In genomic region chr6:108663241-108664194, GRCm38 (mm10) we compare ENCODE assay signal across 9 mouse cellular contexts. TPM values are rescaled to one million over a fixed set of nuclear protein-coding genes. Genes with fewer than 3 reads are reported as not detected.
DNase-seq lines count a peak whose midpoint lies in the region; ATAC-seq and TF ChIP-seq lines count a peak whose summit lies in the region.
"Had no signal": no experiment of that assay in that cellular context is flagged by ENCODE, and none has a peak within 500 bp of the region (broad histone marks: within the 10 kb centered on the region; RNA-seq: fewer than 3 reads in every experiment).

No protein-coding gene starts in this region.

- no peak overlapping the region for H3K9ac ChIP-seq in forebrain, embryonic 15.5 days (replicated peaks)
- no peak overlapping the region for H3K9ac ChIP-seq in forebrain, embryonic 12.5 days
- H3K9ac ChIP-seq in lung, embryonic 14.5 days = no peak overlapping the region
- H3K9ac ChIP-seq in neural tube, embryonic 15.5 days (replicated peaks) = no peak overlapping the region; the same call in 1 of the 2 replicates
- H3K9ac ChIP-seq: lung, embryonic 15.5 days had no signal

- ATAC-seq in forebrain, embryonic 15.5 days (replicated peaks) = no peak
- ATAC-seq in forebrain, embryonic 12.5 days (ENCODE audit: low FRiP score) = no peak
- ATAC-seq in lung, embryonic 14.5 days (ENCODE audit: insufficient read depth) = no peak
- ATAC-seq in neural tube, embryonic 15.5 days (ENCODE audit: low FRiP score) = no peak

- no peaks in the 10 kb centered on the region for H3K36me3 ChIP-seq in forebrain, embryonic 15.5 days
- H3K36me3 ChIP-seq in forebrain, embryonic 12.5 days (replicated peaks) = peaks cover 7% of the 10 kb centered on the region; the same call in 1 of the 2 replicates
- peaks cover 15% of the 10 kb centered on the region for H3K36me3 ChIP-seq in lung, embryonic 14.5 days (ENCODE audit: insufficient read depth)
- H3K36me3 ChIP-seq in neural tube, embryonic 15.5 days = no peaks in the 10 kb centered on the region

- no peaks in the 10 kb centered on the region for H3K9me3 ChIP-seq in forebrain, embryonic 15.5 days
- H3K9me3 ChIP-seq in forebrain, embryonic 12.5 days = no peaks in the 10 kb centered on the region
- H3K9me3 ChIP-seq in lung, embryonic 14.5 days (ENCODE audit: low read depth, low read length) = no peaks in the 10 kb centered on the region
- H3K9me3 ChIP-seq in neural tube, embryonic 15.5 days (replicated peaks) = no peaks in the 10 kb centered on the region
- H3K9me3 ChIP-seq: lung, embryonic 15.5 days had no signal

- DNase-seq in lung, embryonic 14.5 days = no peak
- DNase-seq in lung, postnatal 25 days (ENCODE audit: low spot score) = no peak
- DNase-seq in heart, postnatal 10 days = peak; percentile 16 to 24
- no peak for DNase-seq in left cerebral cortex, postnatal 10 days (ENCODE audit: extremely low spot score in 1 of 2, low spot score in 2 of 2)
- no peak for DNase-seq in retina, embryonic 14.5 days (ENCODE audit: low spot score)

- WGBS in forebrain, embryonic 15.5 days = 66% methylated on average over 8 of the region's 8 CpGs
- WGBS in forebrain, embryonic 12.5 days = 85% methylated on average over 8 of the region's 8 CpGs
- 75% methylated on average over 8 of the region's 8 CpGs for WGBS in lung, embryonic 14.5 days
- WGBS in neural tube, embryonic 15.5 days = 83% methylated on average over 8 of the region's 8 CpGs

- TF ChIP-seq CTCF in lung, embryonic 14.5 days (IDR thresholded peaks at IDR 0.05; ENCODE audit: low read depth) = no peak

- no peak overlapping the region for H3K27ac ChIP-seq in forebrain, embryonic 15.5 days (replicated peaks)
- no peak overlapping the region for H3K27ac ChIP-seq in forebrain, embryonic 12.5 days
- no peak overlapping the region for H3K27ac ChIP-seq in lung, embryonic 14.5 days (ENCODE audit: low read depth)
- H3K27ac ChIP-seq in neural tube, embryonic 15.5 days (replicated peaks) = no peak overlapping the region
- H3K27ac ChIP-seq: lung, embryonic 15.5 days had no signal

- peaks cover 37% of the 10 kb centered on the region for H3K4me1 ChIP-seq in forebrain, embryonic 15.5 days
- peaks cover 36% of the 10 kb centered on the region for H3K4me1 ChIP-seq in forebrain, embryonic 12.5 days
- peaks cover 6% of the 10 kb centered on the region for H3K4me1 ChIP-seq in lung, embryonic 14.5 days (ENCODE audit: insufficient read depth)
- H3K4me1 ChIP-seq in neural tube, embryonic 15.5 days = peaks cover 36% of the 10 kb centered on the region

- peak overlapping the region; percentile 4; the same call in 1 of the 2 replicates for H3K4me3 ChIP-seq in forebrain, embryonic 15.5 days
- H3K4me3 ChIP-seq in forebrain, embryonic 12.5 days (replicated peaks) = no peak overlapping the region
- H3K4me3 ChIP-seq in lung, embryonic 14.5 days (ENCODE audit: low read depth, low read length) = no peak overlapping the region
- H3K4me3 ChIP-seq in neural tube, embryonic 15.5 days (replicated peaks) = no peak overlapping the region
- H3K4me3 ChIP-seq: lung, embryonic 15.5 days had no signal

- H3K27me3 ChIP-seq in forebrain, embryonic 15.5 days = no peaks in the 10 kb centered on the region
- H3K27me3 ChIP-seq in forebrain, embryonic 12.5 days = peaks cover 20% of the 10 kb centered on the region
- no peaks in the 10 kb centered on the region for H3K27me3 ChIP-seq in lung, embryonic 14.5 days (ENCODE audit: insufficient read depth, low read length)
- H3K27me3 ChIP-seq in neural tube, embryonic 15.5 days (replicated peaks) = no peaks in the 10 kb centered on the region
- H3K27me3 ChIP-seq: lung, embryonic 15.5 days had no signal

- intact Hi-C loops in heart, postnatal 10 days (cut with DNase I) = no loop called here
- intact Hi-C loops in left cerebral cortex, postnatal 10 days (cut with DNase I) = no loop called here

- H3K4me2 ChIP-seq in forebrain, embryonic 15.5 days (replicated peaks) = peak overlapping the region; percentile 99
- H3K4me2 ChIP-seq in forebrain, embryonic 12.5 days = no peak overlapping the region
- H3K4me2 ChIP-seq in lung, embryonic 14.5 days = peak overlapping the region; percentile 3; the same call in 1 of the 2 replicates
- H3K4me2 ChIP-seq in neural tube, embryonic 15.5 days = peak overlapping the region; percentile 93

RNA-seq across cellular contexts. Expression of gene Bhlhe40, which starts 3.1 kb away (rescaled TPM):
- 6.4 and 7.1 TPM in 2 replicates for polyA plus RNA-seq in forebrain, embryonic 15.5 days (2015; fragmentation: Nextera tagmentation; extraction: Ambion mirVana)
- 7.8 and 9.9 TPM in 2 replicates for polyA plus RNA-seq in forebrain, embryonic 12.5 days (2016; fragmentation: Nextera tagmentation; extraction: Ambion mirVana)
- polyA plus RNA-seq in lung, embryonic 14.5 days (2014; fragmentation: Nextera tagmentation; extraction: Ambion mirVana) = 8.8 and 12.1 TPM in 2 replicates
- 10 to 100 TPM; 40.0 to 40.8 TPM for total RNA-seq in heart, postnatal 10 days (2021)
- 5.3 and 8.5 TPM in 2 replicates for polyA plus RNA-seq in neural tube, embryonic 15.5 days (2015; fragmentation: Nextera tagmentation; extraction: Ambion mirVana)
- 10 to 100 TPM; 38.5 to 40.6 TPM for total RNA-seq in left cerebral cortex, postnatal 10 days (2021)

Comparison
In these comparisons a context has a peak if more than half of its experiments do, and no peak if none do; other contexts are left out.
1. DNase-seq: peak in heart, postnatal 10 days (2 of 2); none in lung, embryonic 14.5 days (single experiment), lung, postnatal 25 days (single experiment), left cerebral cortex, postnatal 10 days (0 of 2) and retina, embryonic 14.5 days (single experiment).